Mouse (Mus musculus): ENCODE measurements at regions not wholly inside any gene's neighbourhood (a gene's known extent, or its start where the extent isn't known, plus 50 kb on each side); places are given as distances from the start of the nearest gene placed in this dataset.

DNA sequence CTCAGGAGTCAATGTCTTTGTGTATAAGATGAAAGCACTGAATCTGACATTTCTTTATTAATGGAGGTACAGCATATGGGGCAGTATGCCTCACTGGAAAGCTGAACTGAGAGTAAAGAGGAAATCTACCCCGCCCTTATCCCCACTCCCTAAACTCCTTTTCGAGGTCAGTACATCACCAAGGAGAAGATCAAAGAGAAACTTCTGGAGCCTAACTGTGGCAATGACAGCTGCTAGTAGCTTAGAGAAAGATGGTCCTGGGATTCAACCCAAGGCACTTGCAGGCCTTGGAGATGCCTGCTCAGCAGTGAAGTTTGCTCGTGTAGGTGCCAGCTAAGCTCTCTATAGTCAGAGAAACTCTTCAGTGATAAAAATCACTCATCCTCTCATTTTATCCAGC is 75.8 kb upstream of the Sesn3 start:
- H3K4me3 ChIP-seq, result no peak overlapping the region
- H3K4me2 ChIP-seq, result no peak overlapping the region
- no peaks in the 10 kb centered on the region for H3K36me3 ChIP-seq
- H3K27ac ChIP-seq (replicated peaks), result no peak overlapping the region
- no peaks in the 10 kb centered on the region for H3K9me3 ChIP-seq
- H3K9ac ChIP-seq, result no peak overlapping the region
- H3K27me3 ChIP-seq, result no peaks in the 10 kb centered on the region
- H3K4me1 ChIP-seq (replicated peaks), result peaks cover 6% of the 10 kb centered on the region
- ATAC-seq (ENCODE audit: low FRiP score, low read depth), result no peak
- 60% methylated on average over 3 of the region's 3 CpGs for WGBS

DNA sequence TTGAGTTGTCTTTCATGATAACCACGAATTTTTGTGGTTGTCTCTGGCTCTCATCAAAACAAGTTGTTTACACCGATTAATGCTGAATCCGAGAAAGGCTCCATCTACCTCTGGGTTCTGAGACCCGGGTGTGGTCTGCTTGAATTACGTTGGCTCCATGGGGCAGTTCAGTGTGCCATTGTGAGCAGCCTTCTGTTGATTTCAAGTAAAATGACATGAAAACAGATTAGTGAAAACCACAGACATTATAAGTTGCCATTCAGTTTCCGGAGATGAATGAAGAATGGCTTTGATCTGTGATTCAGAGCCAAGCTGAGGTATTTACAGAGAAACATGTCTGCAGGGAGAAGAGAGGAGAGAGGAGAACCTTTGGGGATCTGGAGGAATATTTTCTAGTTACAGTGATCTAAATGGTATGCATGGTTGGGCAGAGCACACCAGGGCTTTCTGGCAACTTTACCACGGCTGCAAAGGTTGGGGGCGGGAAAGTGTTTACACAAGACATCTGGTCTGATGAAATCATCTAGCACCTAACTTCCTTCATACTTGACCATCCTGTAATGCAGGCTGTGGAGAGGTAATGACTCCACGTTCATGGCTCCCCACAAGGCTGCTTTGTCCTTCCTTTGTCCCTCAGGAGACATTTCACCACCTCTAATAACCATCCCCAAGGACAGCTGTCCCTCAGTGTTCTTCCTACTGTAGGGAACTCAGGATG is 74.7 kb upstream of the Sesn3 start:
- 75% methylated on average over 9 of the region's 9 CpGs for WGBS
- Histone ChIP-seq H3K9ac (no peak overlapping the region), H3K4me2 (no peak overlapping the region), H3K4me3 (no peak overlapping the region), H3K36me3 (no peaks in the 10 kb centered on the region), H3K9me3 (no peaks in the 10 kb centered on the region), H3K27ac (replicated peaks) (no peak overlapping the region), H3K4me1 (replicated peaks) (peaks cover 6% of the 10 kb centered on the region), H3K27me3 (no peaks in the 10 kb centered on the region)
- no peak for ATAC-seq (ENCODE audit: low FRiP score, low read depth)

DNA sequence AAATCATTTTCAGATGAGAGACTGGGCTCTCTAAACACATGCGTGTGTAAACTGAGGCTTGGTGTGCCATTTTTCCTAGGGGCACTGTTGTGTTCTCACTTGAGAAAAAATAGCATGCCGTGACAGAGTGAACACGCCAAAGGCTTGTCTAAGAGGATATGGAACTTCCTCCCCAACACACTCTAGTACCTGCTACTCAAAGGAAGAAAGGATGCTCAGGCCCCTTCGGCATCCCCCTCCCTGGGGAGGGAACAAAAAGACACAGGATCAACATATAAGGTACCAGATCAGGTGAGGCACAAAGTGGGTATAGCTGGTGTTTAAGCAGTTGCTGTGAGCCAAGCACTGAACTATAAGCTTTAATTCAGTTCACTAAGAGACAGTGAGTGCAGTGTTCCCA is 74.0 kb upstream of the Sesn3 start:
- no peaks in the 10 kb centered on the region for H3K27me3 ChIP-seq
- no peaks in the 10 kb centered on the region for H3K9me3 ChIP-seq
- no peak overlapping the region for H3K4me3 ChIP-seq
- no peak overlapping the region for H3K9ac ChIP-seq
- H3K27ac ChIP-seq (replicated peaks), result no peak overlapping the region
- H3K4me2 ChIP-seq, result no peak overlapping the region
- WGBS, result 93% methylated on average over 4 of the region's 4 CpGs
- ATAC-seq (ENCODE audit: low FRiP score, low read depth), result no peak
- H3K4me1 ChIP-seq (replicated peaks), result peaks cover 6% of the 10 kb centered on the region
- H3K36me3 ChIP-seq, result no peaks in the 10 kb centered on the region

DNA sequence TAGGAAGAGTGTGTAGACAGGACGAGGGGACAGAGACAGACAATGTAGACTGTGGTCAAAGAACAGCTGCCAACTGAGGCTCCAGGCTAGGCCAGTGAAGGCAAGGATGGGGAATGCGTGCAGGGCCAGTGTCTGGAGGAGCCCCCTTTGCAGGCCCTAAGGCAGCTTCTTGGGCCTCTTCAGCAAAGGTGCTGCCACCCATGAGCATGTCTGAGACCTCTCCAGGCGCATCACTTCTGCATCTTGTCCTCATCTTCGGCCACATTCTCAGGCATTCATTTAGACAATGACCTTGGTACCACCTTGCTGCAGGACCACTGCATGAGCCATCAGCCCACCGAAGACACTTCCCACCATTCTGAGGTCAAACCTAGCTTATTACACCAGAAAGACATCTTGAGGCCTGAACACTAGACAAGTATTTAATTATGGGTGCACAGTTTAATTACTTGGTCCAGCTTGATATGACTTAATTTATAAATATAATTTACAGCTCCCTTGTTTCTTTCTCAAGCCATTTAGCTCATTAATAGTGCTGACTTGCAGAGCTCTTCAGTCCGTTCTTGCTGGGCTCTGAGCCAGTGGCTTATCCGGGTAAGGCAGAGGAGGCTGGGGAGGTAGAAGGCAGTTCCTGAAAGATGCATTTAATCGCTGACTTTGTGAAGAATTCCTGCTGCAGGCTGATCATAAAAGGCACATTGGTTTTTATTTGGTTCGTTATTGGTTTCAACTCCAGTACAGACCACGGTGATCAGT is 72.1 kb upstream of the Sesn3 start:
- no peak overlapping the region for H3K9ac ChIP-seq
- no peak overlapping the region for H3K4me3 ChIP-seq
- H3K27me3 ChIP-seq, result no peaks in the 10 kb centered on the region
- ATAC-seq (ENCODE audit: low FRiP score, low read depth), result no peak
- H3K4me1 ChIP-seq (replicated peaks), result peaks cover 6% of the 10 kb centered on the region
- H3K36me3 ChIP-seq, result no peaks in the 10 kb centered on the region
- no peaks in the 10 kb centered on the region for H3K9me3 ChIP-seq
- H3K4me2 ChIP-seq, result no peak overlapping the region
- 70% methylated on average over 10 of the region's 10 CpGs for WGBS
- H3K27ac ChIP-seq (replicated peaks), result 0 out of 2 replicates have a peak overlapping the region, but pooled peaks have one; percentile 12

DNA sequence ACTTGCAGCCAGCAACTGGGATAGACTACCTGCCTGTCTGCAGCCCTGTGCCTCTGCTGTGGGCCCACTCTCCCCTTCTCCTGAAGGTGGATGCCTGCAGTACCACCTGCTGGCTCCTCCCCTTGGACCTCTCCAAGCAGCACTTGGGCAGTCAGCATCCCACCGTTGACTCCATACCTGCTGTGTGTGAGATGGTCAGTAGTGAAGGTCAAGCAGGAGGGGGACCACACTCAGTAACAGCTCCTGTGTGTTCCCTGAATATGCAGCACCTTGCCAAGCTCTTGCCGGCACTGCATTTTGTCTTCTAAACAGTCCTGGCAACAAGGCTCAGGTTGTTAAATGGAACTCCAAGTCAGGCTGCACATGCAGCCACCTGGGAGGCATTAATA is 71.6 kb upstream of the Sesn3 start:
- ATAC-seq (ENCODE audit: low FRiP score, low read depth), result no peak
- no peak overlapping the region for H3K9ac ChIP-seq
- no peaks in the 10 kb centered on the region for H3K27me3 ChIP-seq
- no peak overlapping the region for H3K4me2 ChIP-seq
- 0 out of 2 replicates have a peak overlapping the region, but pooled peaks have one; percentile 12 for H3K27ac ChIP-seq (replicated peaks)
- H3K4me3 ChIP-seq, result no peak overlapping the region
- no peaks in the 10 kb centered on the region for H3K36me3 ChIP-seq
- H3K4me1 ChIP-seq (replicated peaks), result peaks cover 6% of the 10 kb centered on the region
- 70% methylated on average over 2 of the region's 2 CpGs for WGBS
- H3K9me3 ChIP-seq, result no peaks in the 10 kb centered on the region

DNA sequence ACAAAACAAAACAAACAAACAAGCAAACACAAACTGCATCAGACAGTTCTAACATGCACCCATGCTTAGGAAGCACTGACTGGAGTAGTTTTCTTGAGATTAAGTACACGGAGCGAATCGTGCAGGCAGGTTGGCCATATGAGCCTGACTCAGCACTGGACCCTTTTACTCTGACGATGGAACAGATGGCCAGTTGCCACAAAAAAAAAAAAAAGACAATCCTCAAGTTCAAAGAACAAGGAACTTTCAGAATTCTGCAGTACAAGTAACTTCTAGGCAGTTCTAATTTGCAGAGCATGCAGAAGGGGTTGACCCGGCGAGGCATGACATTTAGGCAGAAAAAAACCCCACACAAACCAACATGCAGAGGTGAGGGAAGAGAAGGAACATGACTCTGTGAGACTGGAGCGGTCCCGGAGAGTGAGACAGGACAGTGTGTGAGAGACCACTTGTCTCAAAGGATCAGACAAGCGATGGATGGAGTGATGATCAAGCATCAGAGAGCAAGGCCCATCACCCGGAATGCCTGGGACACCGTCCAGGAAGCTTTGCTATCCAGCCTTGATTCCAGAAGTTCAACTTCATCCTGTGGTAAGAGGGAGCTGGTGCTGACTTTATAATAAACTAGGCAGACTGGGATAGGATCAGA is 71.0 kb upstream of the Sesn3 start:
- no peak overlapping the region for H3K9ac ChIP-seq
- H3K4me3 ChIP-seq, result no peak overlapping the region
- 83% methylated on average over 11 of the region's 11 CpGs for WGBS
- no peaks in the 10 kb centered on the region for H3K9me3 ChIP-seq
- H3K27me3 ChIP-seq, result no peaks in the 10 kb centered on the region
- no peaks in the 10 kb centered on the region for H3K36me3 ChIP-seq
- H3K27ac ChIP-seq (replicated peaks), result no peak overlapping the region
- peaks cover 6% of the 10 kb centered on the region for H3K4me1 ChIP-seq (replicated peaks)
- ATAC-seq (ENCODE audit: low FRiP score, low read depth), result no peak
- H3K4me2 ChIP-seq, result no peak overlapping the region

DNA sequence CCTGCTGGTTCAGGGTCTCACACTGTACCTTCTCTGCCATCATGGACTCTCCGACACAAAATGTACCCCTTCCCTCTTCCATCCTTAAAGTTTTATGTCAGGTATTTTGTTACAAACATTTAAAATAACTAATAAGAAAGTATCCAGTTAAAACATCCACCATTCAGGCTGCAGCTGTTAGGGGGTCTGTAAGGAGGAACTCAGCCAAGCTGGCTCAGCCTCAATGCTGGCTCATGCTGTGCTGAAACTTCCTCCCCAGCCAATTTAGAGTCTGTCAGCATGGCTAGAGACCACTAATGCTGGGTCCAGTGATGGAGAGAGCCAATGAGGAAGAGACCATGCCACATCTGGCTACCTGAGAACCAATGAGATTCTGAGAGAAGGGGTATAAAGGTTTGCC is 70.0 kb upstream of the Sesn3 start:
- Histone ChIP-seq H3K4me2 (no peak overlapping the region), H3K4me1 (replicated peaks) (peaks cover 6% of the 10 kb centered on the region)
- WGBS, result 94% methylated on average over 1 of the region's 1 CpGs

DNA sequence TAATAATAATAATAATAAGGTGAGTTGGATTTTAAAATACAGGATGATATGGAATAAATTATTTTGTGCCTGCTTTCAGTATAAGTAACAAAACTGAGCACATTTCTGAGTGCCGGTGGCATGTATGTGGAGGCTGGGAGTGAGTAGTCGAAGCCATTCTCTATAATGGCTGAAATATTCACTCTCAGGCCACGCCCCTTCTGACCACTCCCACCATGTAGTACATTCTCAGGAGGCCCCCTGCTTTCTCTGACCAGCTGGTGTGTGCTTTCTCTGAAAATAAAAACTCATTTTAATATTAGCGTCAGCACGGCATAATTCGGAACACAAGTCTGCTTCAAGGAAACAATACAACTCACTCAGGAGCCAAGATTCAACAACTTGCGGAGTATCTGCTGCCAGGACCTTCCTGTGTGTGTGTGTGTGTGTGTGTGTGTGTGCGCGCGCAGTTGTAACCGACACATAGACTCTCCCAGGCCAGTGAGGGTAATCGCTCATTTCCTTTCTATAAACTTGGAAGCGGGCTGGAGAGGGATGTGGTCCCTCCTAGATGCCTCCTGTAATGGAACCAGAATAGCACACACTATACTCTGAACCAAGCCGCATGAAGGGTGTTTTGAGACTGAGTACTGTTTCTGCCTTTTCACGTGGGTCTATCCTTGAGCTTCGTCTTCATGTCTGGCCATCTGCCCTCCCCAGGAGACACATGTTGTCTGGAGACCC is 67.9 kb upstream of the Sesn3 start:
- Histone ChIP-seq H3K4me3 (no peak overlapping the region), H3K27ac (replicated peaks) (no peak overlapping the region), H3K27me3 (no peaks in the 10 kb centered on the region), H3K36me3 (no peaks in the 10 kb centered on the region), H3K4me2 (no peak overlapping the region), H3K4me1 (replicated peaks) (peaks cover 6% of the 10 kb centered on the region), H3K9ac (no peak overlapping the region), H3K9me3 (no peaks in the 10 kb centered on the region)
- ATAC-seq (ENCODE audit: low FRiP score, low read depth), result no peak
- WGBS, result 78% methylated on average over 16 of the region's 16 CpGs

More for the DNA sequence above, 70.0 kb upstream of the Sesn3 start:
- H3K4me3 ChIP-seq, result no peak overlapping the region
- no peaks in the 10 kb centered on the region for H3K27me3 ChIP-seq
- no peak overlapping the region for H3K27ac ChIP-seq (replicated peaks)
- H3K9ac ChIP-seq, result no peak overlapping the region
- ATAC-seq (ENCODE audit: low FRiP score, low read depth), result no peak
- H3K9me3 ChIP-seq, result no peaks in the 10 kb centered on the region
- no peaks in the 10 kb centered on the region for H3K36me3 ChIP-seq

DNA sequence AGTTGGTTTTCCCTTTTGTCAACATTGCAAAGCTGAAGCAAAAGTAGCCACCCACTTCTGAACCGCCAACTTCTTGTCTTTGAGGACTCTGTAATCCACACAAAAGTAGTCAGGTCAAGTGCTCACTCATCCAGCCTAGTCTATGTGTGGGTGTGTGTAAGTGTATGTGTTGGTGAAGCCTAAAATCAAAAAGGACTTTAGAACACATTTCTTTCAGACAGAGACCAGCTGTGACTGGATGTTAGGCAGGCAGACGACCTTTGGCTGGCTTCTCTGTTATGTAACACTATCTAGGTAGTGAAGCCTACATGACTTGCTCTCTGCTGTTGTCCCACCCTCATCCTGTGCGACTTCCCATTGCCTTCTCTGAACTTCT is 67.3 kb upstream of the Sesn3 start:
- H3K9ac ChIP-seq, result no peak overlapping the region
- no peaks in the 10 kb centered on the region for H3K27me3 ChIP-seq
- H3K4me3 ChIP-seq, result no peak overlapping the region
- H3K4me2 ChIP-seq, result no peak overlapping the region
- ATAC-seq (ENCODE audit: low FRiP score, low read depth), result no peak
- H3K36me3 ChIP-seq, result no peaks in the 10 kb centered on the region
- H3K9me3 ChIP-seq, result no peaks in the 10 kb centered on the region
- WGBS, result 74% methylated on average over 3 of the region's 3 CpGs
- H3K27ac ChIP-seq (replicated peaks), result no peak overlapping the region
- peaks cover 6% of the 10 kb centered on the region for H3K4me1 ChIP-seq (replicated peaks)

DNA sequence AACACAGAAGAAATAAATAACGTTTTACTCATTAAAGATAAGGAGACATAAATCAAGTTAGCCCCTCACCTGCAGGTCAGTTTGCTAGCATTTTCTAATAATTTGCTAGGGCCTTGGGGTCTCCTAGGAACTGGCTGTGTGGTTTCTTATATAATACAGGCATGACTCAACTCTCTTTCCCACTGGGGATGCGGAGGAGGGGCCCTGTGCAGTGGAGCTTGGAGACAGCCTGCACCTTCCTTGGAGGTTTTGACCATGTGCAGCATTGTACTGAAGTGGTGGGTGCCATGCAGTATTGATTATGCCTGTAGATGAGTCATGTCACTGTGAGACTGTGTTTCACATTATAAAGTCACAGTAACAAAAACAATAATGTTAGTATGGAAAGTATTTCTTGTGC is 61.6 kb upstream of the Sesn3 start:
- Histone ChIP-seq H3K9ac (no peak overlapping the region), H3K36me3 (no peaks in the 10 kb centered on the region), H3K4me3 (no peak overlapping the region), H3K9me3 (no peaks in the 10 kb centered on the region), H3K4me1 (replicated peaks) (no peaks in the 10 kb centered on the region), H3K4me2 (no peak overlapping the region), H3K27ac (replicated peaks) (no peak overlapping the region), H3K27me3 (no peaks in the 10 kb centered on the region)
- WGBS, result 88% methylated on average over 2 of the region's 2 CpGs
- ATAC-seq (ENCODE audit: low FRiP score, low read depth), result no peak

DNA sequence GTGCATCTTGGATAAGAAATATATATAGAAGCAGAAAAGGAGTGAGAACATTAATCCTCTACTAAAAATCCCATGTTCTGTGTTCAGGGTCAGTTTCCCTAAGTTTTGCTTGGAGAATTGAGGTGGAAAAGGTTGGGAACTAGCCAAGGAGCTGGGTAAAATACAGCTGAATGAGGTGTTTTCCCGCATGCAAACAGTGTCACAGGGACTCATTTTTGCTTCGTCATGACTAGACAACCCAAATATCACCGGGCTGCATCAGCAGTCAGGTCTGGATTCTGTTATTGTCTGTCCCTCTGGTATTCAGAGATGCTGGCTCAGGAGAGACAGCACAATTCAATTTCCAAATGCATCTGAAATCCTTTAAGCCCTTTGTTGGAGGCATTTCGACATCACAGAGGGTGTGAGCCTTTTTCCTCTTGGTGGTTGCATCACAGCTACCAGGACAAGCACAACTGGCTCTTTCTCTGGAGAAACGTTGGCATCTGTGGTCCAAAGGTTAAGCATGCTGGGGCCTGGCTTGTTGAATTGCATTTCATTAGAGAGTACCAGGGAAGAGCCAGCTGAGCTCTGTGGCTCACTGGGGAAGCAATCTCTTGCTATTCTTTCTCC is 59.6 kb upstream of the Sesn3 start:
- no peaks in the 10 kb centered on the region for H3K36me3 ChIP-seq
- no peak for ATAC-seq (ENCODE audit: low FRiP score, low read depth)
- H3K27ac ChIP-seq (replicated peaks), result no peak overlapping the region
- H3K4me1 ChIP-seq (replicated peaks), result no peaks in the 10 kb centered on the region
- H3K9ac ChIP-seq, result no peak overlapping the region
- H3K27me3 ChIP-seq, result no peaks in the 10 kb centered on the region
- no peaks in the 10 kb centered on the region for H3K9me3 ChIP-seq
- no peak overlapping the region for H3K4me2 ChIP-seq
- H3K4me3 ChIP-seq, result no peak overlapping the region
- WGBS, result 45% methylated on average over 5 of the region's 5 CpGs
